Mouse (Mus musculus): ENCODE measurements around the gene Reg1.

GRCm38 (mm10) chr6:78469287-78469686, 46.8 kb downstream of the Reg1 start:
- TF ChIP-seq CTCF (conservative IDR thresholded peaks at IDR 0.05; ENCODE audit: low read length), result no peak
- no peak for TF ChIP-seq NANOG (IDR thresholded peaks at IDR 0.05; ENCODE audit: borderline replicate concordance, low read length)
- no peak for TF ChIP-seq POU5F1 (IDR thresholded peaks at IDR 0.05; ENCODE audit: borderline replicate concordance, low read length)
